Comparison of ENCODE assay signal across 8 mouse cellular contexts in genomic region chr8:123319522-123320164, GRCm38 (mm10). TPM values are rescaled to one million over a fixed set of nuclear protein-coding genes. Genes with fewer than 3 reads are reported as not detected.
DNase-seq lines count a peak whose midpoint lies in the region; ATAC-seq and TF ChIP-seq lines count a peak whose summit lies in the region.

No protein-coding gene starts in this region.

- H3K27ac ChIP-seq in thymus, adult 2 months (ENCODE audit: control insufficient read depth, insufficient read depth, low read length) = no peak overlapping the region

- no peak for TF ChIP-seq CTCF in thymus, adult 2 months (IDR thresholded peaks at IDR 0.05; ENCODE audit: borderline replicate concordance, control insufficient read depth, extremely low read depth, insufficient read depth, low read length, poor library complexity)

- H3K27me3 ChIP-seq in thymus, adult 2 months (ENCODE audit: control insufficient read depth, insufficient read depth, low read length) = no peaks in the 10 kb centered on the region

- H3K4me1 ChIP-seq in thymus, adult 2 months (replicated peaks; ENCODE audit: control insufficient read depth, insufficient read depth, low read length) = peaks cover 4% of the 10 kb centered on the region

- H3K4me3 ChIP-seq in thymus, adult 2 months (ENCODE audit: control insufficient read depth, insufficient read depth, low read length) = no peak overlapping the region

- intact Hi-C loops in gastrocnemius, postnatal 36 days (cut with DNase I) = loop anchor here (10.0 kb wide), 1 partner anchor 85 kb away; the partner anchor contains the start of gene Mc1r

- WGBS in thymus, adult 2 months = 34% methylated on average over 7 of the region's 7 CpGs

- H3K36me3 ChIP-seq in thymus, adult 2 months (ENCODE audit: control insufficient read depth, insufficient read depth, low read length) = no peaks in the 10 kb centered on the region

- ATAC-seq in monocyte, adult 5-6 weeks (replicated peaks; ENCODE audit: insufficient number of reproducible peaks, low FRiP score, low TSS enrichment, poor library complexity, severe bottlenecking) = 0 out of 2 replicates have a peak, but pooled peaks have one; percentile 50

- TF ChIP-seq POLR2A in thymus, adult 2 months (IDR thresholded peaks at IDR 0.05; ENCODE audit: control insufficient read depth, extremely low read depth, insufficient read depth, low read length, poor library complexity) = no peak

- peak; percentile 23 for DNase-seq in gastrocnemius, adult 18-20 months (ENCODE audit: low spot score)
- no peak for DNase-seq in gastrocnemius, postnatal 36 days
- DNase-seq in thymus, adult 2 months = peak; percentile 54
- no peak for DNase-seq in thymus, adult 18-20 months
- peak; percentile 65 for DNase-seq in embryo, embryonic 11 days
- peak; percentile 37 to 43 for DNase-seq in kidney, postnatal 4 days
- DNase-seq in urinary bladder, adult 2 months (ENCODE audit: low spot score) = no peak

RNA-seq across cellular contexts. Expression of gene Fanca, which starts 1.3 kb away (rescaled TPM):
- total RNA-seq in gastrocnemius, adult 18-20 months (2021) = not detected
- under 1 TPM; 0.28 to 0.42 TPM for total RNA-seq in gastrocnemius, postnatal 36 days (2021)
- polyA plus RNA-seq in thymus, adult 2 months (2012; rRNA removed) = 84.5 and 97.2 TPM in 2 replicates
- 11.2 to 31.4 TPM (median 24.6 TPM) in 3 replicates for total RNA-seq in monocyte, adult 5-6 weeks (2017)
- polyA plus RNA-seq in urinary bladder, adult 2 months (2012; rRNA removed) = 8.9 and 15.8 TPM in 2 replicates

RNA-seq across cellular contexts. Expression of gene Spire2, which starts 12.9 kb away (rescaled TPM):
- under 1 TPM in 1 of 2 experiments, not detected in 1; 0.09 TPM for total RNA-seq in gastrocnemius, adult 18-20 months (2021)
- total RNA-seq in gastrocnemius, postnatal 36 days (2021) = under 1 TPM in 1 of 2 experiments, not detected in 1; 0.27 TPM
- polyA plus RNA-seq in thymus, adult 2 months (2012; rRNA removed) = 2.1 and 2.5 TPM in 2 replicates
- 0.32 TPM in 1 of 3 replicates, not detected in the others for total RNA-seq in monocyte, adult 5-6 weeks (2017)
- polyA plus RNA-seq in urinary bladder, adult 2 months (2012; rRNA removed) = 4.8 and 5.3 TPM in 2 replicates

RNA-seq across cellular contexts. Expression of gene Tcf25, which starts 53.9 kb away (rescaled TPM):
- 100 to 1,000 TPM; 128 to 130 TPM for total RNA-seq in gastrocnemius, adult 18-20 months (2021)
- total RNA-seq in gastrocnemius, postnatal 36 days (2021) = 100 to 1,000 TPM; 136 to 137 TPM
- 256 and 261 TPM in 2 replicates for polyA plus RNA-seq in thymus, adult 2 months (2012; rRNA removed)
- total RNA-seq in monocyte, adult 5-6 weeks (2017) = 415 to 577 TPM (median 562 TPM) in 3 replicates
- 193 TPM in 2 replicates for polyA plus RNA-seq in urinary bladder, adult 2 months (2012; rRNA removed)

Comparison
In these comparisons a context has a peak if more than half of its experiments do, and no peak if none do; other contexts are left out.
1. DNase-seq: peak in gastrocnemius, adult 18-20 months (single experiment), thymus, adult 2 months (single experiment), embryo, embryonic 11 days (single experiment) and kidney, postnatal 4 days (2 of 2); none in gastrocnemius, postnatal 36 days (0 of 2), thymus, adult 18-20 months (0 of 2) and urinary bladder, adult 2 months (single experiment).